Mouse (Mus musculus): ENCODE data around the gene Pfkfb4. TPM values are rescaled to one million over a fixed set of nuclear protein-coding genes. Genes with fewer than 3 reads are reported as not detected.

Gene Pfkfb4
- polyA plus RNA-seq, 1 experiment: 10.6 TPM

DNA sequence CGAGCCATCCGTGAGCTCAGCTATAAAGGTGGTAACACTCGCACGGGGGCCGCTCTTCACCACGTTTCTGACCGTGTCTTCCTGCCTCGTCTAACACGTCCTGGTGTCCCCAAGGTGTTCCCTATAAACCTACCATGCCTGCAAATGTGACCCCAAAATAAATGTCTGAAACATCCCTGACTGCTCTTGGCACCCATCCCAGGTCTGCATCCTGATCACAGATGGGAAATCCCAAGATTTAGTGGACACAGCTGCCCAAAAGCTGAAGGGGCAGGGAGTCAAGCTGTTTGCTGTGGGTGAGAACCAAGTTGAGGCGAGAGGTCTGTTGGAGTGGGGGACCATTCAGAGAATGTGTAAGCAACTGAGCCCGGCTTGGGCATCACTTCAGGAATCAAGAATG is 36.3 kb upstream of the Pfkfb4 start:
- H3K36me3 ChIP-seq (ENCODE audit: control insufficient read depth, insufficient read depth, low read length): no peaks in the 10 kb centered on the region
- TF ChIP-seq POLR2A (IDR thresholded peaks at IDR 0.05; ENCODE audit: low read depth, low read length) (no peak), CTCF (conservative IDR thresholded peaks at IDR 0.05; ENCODE audit: insufficient read depth, insufficient read length, low read depth, low read length) (no peak)
- DNase-seq: no peak
- H3K4me1 ChIP-seq (ENCODE audit: control insufficient read depth, insufficient read depth, low read length): no peaks in the 10 kb centered on the region
- H3K4me3 ChIP-seq (ENCODE audit: insufficient read depth, low read depth, low read length): no peak overlapping the region
- WGBS: 83% methylated on average over 11 of the region's 11 CpGs
- H3K27ac ChIP-seq (ENCODE audit: insufficient read depth, low read depth, low read length): no peak overlapping the region
- no peaks in the 10 kb centered on the region for H3K27me3 ChIP-seq (replicated peaks; ENCODE audit: control insufficient read depth, insufficient read depth, low read length)

- Histone ChIP-seq H3K4me1 (ENCODE audit: control insufficient read depth, insufficient read depth, low read length) (no peaks in the 10 kb centered on the region), H3K27ac (ENCODE audit: insufficient read depth, low read depth, low read length) (no peak overlapping the region), H3K27me3 (replicated peaks; ENCODE audit: control insufficient read depth, insufficient read depth, low read length) (no peaks in the 10 kb centered on the region), H3K36me3 (ENCODE audit: control insufficient read depth, insufficient read depth, low read length) (no peaks in the 10 kb centered on the region), H3K4me3 (ENCODE audit: insufficient read depth, low read depth, low read length) (no peak overlapping the region)
- 65% methylated on average over 11 of the region's 11 CpGs for WGBS
- DNase-seq: peak; percentile 85
- TF ChIP-seq CTCF (conservative IDR thresholded peaks at IDR 0.05; ENCODE audit: insufficient read depth, insufficient read length, low read depth, low read length) (no peak), POLR2A (IDR thresholded peaks at IDR 0.05; ENCODE audit: low read depth, low read length) (no peak)
Measured at GRCm38 (mm10) chr9:108955846-108956245, 35.7 kb upstream of the Pfkfb4 start.

GRCm38 (mm10) chr9:108963577-108963976 is 28.0 kb upstream of the Pfkfb4 start:
- Histone ChIP-seq H3K27ac (ENCODE audit: insufficient read depth, low read depth, low read length) (no peak overlapping the region), H3K4me3 (ENCODE audit: insufficient read depth, low read depth, low read length) (no peak overlapping the region), H3K27me3 (replicated peaks; ENCODE audit: control insufficient read depth, insufficient read depth, low read length) (no peaks in the 10 kb centered on the region), H3K4me1 (ENCODE audit: control insufficient read depth, insufficient read depth, low read length) (no peaks in the 10 kb centered on the region), H3K36me3 (ENCODE audit: control insufficient read depth, insufficient read depth, low read length) (no peaks in the 10 kb centered on the region)
- no peak for TF ChIP-seq CTCF (conservative IDR thresholded peaks at IDR 0.05; ENCODE audit: insufficient read depth, insufficient read length, low read depth, low read length)
- TF ChIP-seq POLR2A (IDR thresholded peaks at IDR 0.05; ENCODE audit: low read depth, low read length): no peak
- 70% methylated on average over 3 of the region's 3 CpGs for WGBS
- DNase-seq: no peak

DNA sequence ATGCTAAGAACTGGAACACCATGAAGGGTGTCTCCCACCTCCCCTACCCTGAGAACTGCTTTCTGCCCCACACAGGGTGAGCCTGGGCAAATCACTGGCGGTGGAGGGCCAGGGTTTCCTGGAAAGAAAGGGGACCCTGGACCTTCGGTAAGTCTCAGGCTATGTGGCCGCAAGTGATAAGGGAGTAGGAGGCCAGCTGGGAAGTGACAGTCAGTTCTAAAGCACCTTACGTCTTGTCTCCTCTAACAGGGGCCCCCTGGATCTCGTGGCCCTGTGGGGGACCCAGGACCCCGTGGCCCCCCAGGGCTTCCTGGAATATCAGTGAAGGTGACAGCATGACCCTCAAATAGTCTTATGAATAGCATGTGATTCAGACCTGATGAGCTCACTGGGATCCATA is 27.2 kb upstream of the Pfkfb4 start:
- H3K36me3 ChIP-seq (ENCODE audit: control insufficient read depth, insufficient read depth, low read length): no peaks in the 10 kb centered on the region
- H3K27ac ChIP-seq (ENCODE audit: insufficient read depth, low read depth, low read length): no peak overlapping the region
- 85% methylated on average over 6 of the region's 6 CpGs for WGBS

DNA sequence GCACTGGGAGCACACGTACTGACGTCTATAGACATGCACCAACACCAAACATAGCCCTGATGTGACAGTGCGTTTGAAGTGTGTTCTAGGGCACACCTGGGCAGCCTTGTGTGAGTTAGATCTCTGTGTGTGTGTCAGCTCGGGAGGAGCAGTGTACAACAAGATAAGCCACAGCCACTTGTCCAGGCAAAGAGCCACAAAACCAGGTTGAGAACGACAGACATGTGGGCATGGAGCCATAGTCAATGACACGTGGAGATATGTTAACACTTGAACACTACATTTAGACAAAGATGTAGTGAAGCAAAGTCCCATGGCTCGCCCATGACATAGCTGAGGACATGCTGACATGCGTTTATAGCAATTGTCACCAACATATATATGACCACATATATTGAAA is 21.0 kb upstream of the Pfkfb4 start:
- 84% methylated on average over 8 of the region's 8 CpGs for WGBS
- DNase-seq: no peak
- Histone ChIP-seq H3K4me1 (ENCODE audit: control insufficient read depth, insufficient read depth, low read length) (no peaks in the 10 kb centered on the region), H3K27ac (ENCODE audit: insufficient read depth, low read depth, low read length) (no peak overlapping the region), H3K27me3 (replicated peaks; ENCODE audit: control insufficient read depth, insufficient read depth, low read length) (no peaks in the 10 kb centered on the region), H3K36me3 (ENCODE audit: control insufficient read depth, insufficient read depth, low read length) (no peaks in the 10 kb centered on the region), H3K4me3 (ENCODE audit: insufficient read depth, low read depth, low read length) (no peak overlapping the region)
- TF ChIP-seq POLR2A (IDR thresholded peaks at IDR 0.05; ENCODE audit: low read depth, low read length) (no peak), CTCF (conservative IDR thresholded peaks at IDR 0.05; ENCODE audit: insufficient read depth, insufficient read length, low read depth, low read length) (no peak)

More for the DNA sequence above, 27.2 kb upstream of the Pfkfb4 start:
- no peak for DNase-seq
- H3K27me3 ChIP-seq (replicated peaks; ENCODE audit: control insufficient read depth, insufficient read depth, low read length): no peaks in the 10 kb centered on the region
- H3K4me3 ChIP-seq (ENCODE audit: insufficient read depth, low read depth, low read length): no peak overlapping the region
- H3K4me1 ChIP-seq (ENCODE audit: control insufficient read depth, insufficient read depth, low read length): no peaks in the 10 kb centered on the region
- no peak for TF ChIP-seq POLR2A (IDR thresholded peaks at IDR 0.05; ENCODE audit: low read depth, low read length)
- TF ChIP-seq CTCF (conservative IDR thresholded peaks at IDR 0.05; ENCODE audit: insufficient read depth, insufficient read length, low read depth, low read length): no peak

- WGBS: 80% methylated on average over 9 of the region's 9 CpGs
- Histone ChIP-seq H3K27ac (ENCODE audit: insufficient read depth, low read depth, low read length) (no peak overlapping the region), H3K4me1 (ENCODE audit: control insufficient read depth, insufficient read depth, low read length) (no peaks in the 10 kb centered on the region), H3K27me3 (replicated peaks; ENCODE audit: control insufficient read depth, insufficient read depth, low read length) (no peaks in the 10 kb centered on the region), H3K4me3 (ENCODE audit: insufficient read depth, low read depth, low read length) (no peak overlapping the region), H3K36me3 (ENCODE audit: control insufficient read depth, insufficient read depth, low read length) (no peaks in the 10 kb centered on the region)
- TF ChIP-seq CTCF (conservative IDR thresholded peaks at IDR 0.05; ENCODE audit: insufficient read depth, insufficient read length, low read depth, low read length) (no peak), POLR2A (IDR thresholded peaks at IDR 0.05; ENCODE audit: low read depth, low read length) (no peak)
- no peak for DNase-seq
Measured at GRCm38 (mm10) chr9:108976483-108976882, 15.1 kb upstream of the Pfkfb4 start.

DNA sequence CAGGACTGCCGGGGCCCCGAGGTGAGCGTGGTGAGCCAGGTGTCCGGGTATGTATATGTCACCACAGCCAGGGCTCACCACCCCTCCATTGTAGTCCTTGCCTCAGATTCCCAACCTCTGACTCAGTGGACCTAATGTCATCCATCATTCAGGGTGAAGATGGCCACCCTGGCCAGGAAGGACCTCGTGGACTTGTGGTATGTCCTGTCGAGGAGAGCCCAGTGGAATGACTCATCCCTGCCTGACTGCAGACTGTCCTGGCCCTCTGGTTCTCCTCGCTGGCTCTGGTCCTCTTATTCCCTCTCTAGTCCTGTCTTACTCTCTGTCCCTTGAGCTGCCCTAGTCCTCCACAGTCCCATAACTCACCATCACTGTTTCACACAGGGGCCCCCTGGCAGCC is 13.6 kb upstream of the Pfkfb4 start:
- no peaks in the 10 kb centered on the region for H3K27me3 ChIP-seq (replicated peaks; ENCODE audit: control insufficient read depth, insufficient read depth, low read length)
- TF ChIP-seq POLR2A (IDR thresholded peaks at IDR 0.05; ENCODE audit: low read depth, low read length): no peak
- no peak for TF ChIP-seq CTCF (conservative IDR thresholded peaks at IDR 0.05; ENCODE audit: insufficient read depth, insufficient read length, low read depth, low read length)
- H3K4me1 ChIP-seq (ENCODE audit: control insufficient read depth, insufficient read depth, low read length): no peaks in the 10 kb centered on the region
- H3K27ac ChIP-seq (ENCODE audit: insufficient read depth, low read depth, low read length): no peak overlapping the region
- WGBS: 72% methylated on average over 7 of the region's 7 CpGs
- no peak for DNase-seq
- H3K36me3 ChIP-seq (ENCODE audit: control insufficient read depth, insufficient read depth, low read length): no peaks in the 10 kb centered on the region
- H3K4me3 ChIP-seq (ENCODE audit: insufficient read depth, low read depth, low read length): no peak overlapping the region

DNA sequence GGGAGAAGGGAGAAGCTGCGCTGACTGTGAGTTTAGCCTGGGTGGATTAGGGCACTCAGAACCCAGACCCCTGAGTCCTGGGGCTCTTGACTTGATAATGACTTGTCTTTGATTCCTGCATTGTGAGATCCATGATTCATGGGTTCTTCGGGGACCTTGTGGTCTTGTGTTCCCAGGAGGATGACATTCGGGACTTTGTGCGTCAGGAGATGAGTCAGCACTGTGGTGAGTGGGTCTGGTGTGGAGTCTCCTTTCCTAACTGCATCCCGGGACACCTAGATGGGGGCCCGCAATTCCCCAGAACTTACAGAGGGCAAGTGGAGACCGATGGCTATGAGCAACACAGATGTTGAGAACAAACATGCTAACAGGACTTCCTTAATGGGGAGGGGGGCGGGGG is 9.1 kb upstream of the Pfkfb4 start:
- no peak overlapping the region for H3K4me3 ChIP-seq (ENCODE audit: insufficient read depth, low read depth, low read length)
- no peak overlapping the region for H3K27ac ChIP-seq (ENCODE audit: insufficient read depth, low read depth, low read length)
- WGBS: 63% methylated on average over 8 of the region's 8 CpGs
- no peaks in the 10 kb centered on the region for H3K27me3 ChIP-seq (replicated peaks; ENCODE audit: control insufficient read depth, insufficient read depth, low read length)
- no peaks in the 10 kb centered on the region for H3K36me3 ChIP-seq (ENCODE audit: control insufficient read depth, insufficient read depth, low read length)
- no peak for TF ChIP-seq CTCF (conservative IDR thresholded peaks at IDR 0.05; ENCODE audit: insufficient read depth, insufficient read length, low read depth, low read length)
- no peak for TF ChIP-seq POLR2A (IDR thresholded peaks at IDR 0.05; ENCODE audit: low read depth, low read length)
- DNase-seq: no peak
- H3K4me1 ChIP-seq (ENCODE audit: control insufficient read depth, insufficient read depth, low read length): no peaks in the 10 kb centered on the region
